Mouse (Mus musculus): ENCODE measurements around the gene Dydc1.
"Not testable (repeated sequence)": the region's sequence is repeated elsewhere in the genome, so short reads cannot be mapped to it uniquely, and the experiment has no call there.

The Dydc1 gene

GRCm38 (mm10) chr14:41072229-41072943 lies at the start of gene Dydc1:
TSS of gene Dydc1 (plus strand) at chr14:41072911.
- DNase-seq: peak; percentile 42 to 46

GRCm38 (mm10) chr14:41025087-41025486 lies 47.6 kb upstream of the Dydc1 start:
- DNase-seq: no peak

- DNase-seq: no peak
Observed at GRCm38 (mm10) chr14:41025594-41026284, 47.0 kb upstream of the Dydc1 start.

- DNase-seq: no peak
Observed at GRCm38 (mm10) chr14:41029303-41029702, 43.4 kb upstream of the Dydc1 start.

GRCm38 (mm10) chr14:41030989-41031513 lies 41.7 kb upstream of the Dydc1 start:
- no peak for DNase-seq

GRCm38 (mm10) chr14:41033135-41034110 lies 39.3 kb upstream of the Dydc1 start:
- DNase-seq: peak; percentile 81 to 86

GRCm38 (mm10) chr14:41035146-41035798 lies 37.4 kb upstream of the Dydc1 start:
- peak; percentile 73 to 76 for DNase-seq

GRCm38 (mm10) chr14:41047402-41047801 lies 25.3 kb upstream of the Dydc1 start:
- no peak for DNase-seq

- DNase-seq: no peak
Observed at GRCm38 (mm10) chr14:41050471-41050870, 22.2 kb upstream of the Dydc1 start.

GRCm38 (mm10) chr14:41052481-41052880 lies 20.2 kb upstream of the Dydc1 start:
- no peak for DNase-seq

- DNase-seq: not testable (repeated sequence)
Observed at GRCm38 (mm10) chr14:41053190-41053589, 19.5 kb upstream of the Dydc1 start.

GRCm38 (mm10) chr14:41065168-41065567 lies 7.5 kb upstream of the Dydc1 start:
- DNase-seq: no peak

GRCm38 (mm10) chr14:41066416-41066815 lies 6.3 kb upstream of the Dydc1 start:
- no peak for DNase-seq

- no peak for DNase-seq
Observed at GRCm38 (mm10) chr14:41069108-41069507, 3.6 kb upstream of the Dydc1 start, which contains the start of gene Dydc2. TSS of gene Dydc2 (minus strand) at chr14:41069208.

GRCm38 (mm10) chr14:41070343-41070742 lies 2.4 kb upstream of the Dydc1 start:
- no peak for DNase-seq

- DNase-seq: no peak
Observed at GRCm38 (mm10) chr14:41072944-41073275, 199 bp downstream of the Dydc1 start.

GRCm38 (mm10) chr14:41082408-41082807 lies 9.7 kb downstream of the Dydc1 start:
- no peak for DNase-seq

- peak; percentile 29 to 37 for DNase-seq
Observed at GRCm38 (mm10) chr14:41087509-41087908, 14.8 kb downstream of the Dydc1 start.

- peak; percentile 22 to 26 for DNase-seq
Observed at GRCm38 (mm10) chr14:41090777-41091176, 18.1 kb downstream of the Dydc1 start.

GRCm38 (mm10) chr14:41094114-41094513 lies 21.4 kb downstream of the Dydc1 start:
- no peak for DNase-seq

GRCm38 (mm10) chr14:41096296-41096860 lies 23.7 kb downstream of the Dydc1 start:
- DNase-seq: no peak

- no peak for DNase-seq
Observed at GRCm38 (mm10) chr14:41098726-41099125, 26.0 kb downstream of the Dydc1 start.
